Mouse (Mus musculus): ENCODE data around the gene Tcaim. TPM values are rescaled to one million over a fixed set of nuclear protein-coding genes. Genes with fewer than 3 reads are reported as not detected.

Gene Tcaim
- 7.4 and 7.7 TPM in 2 replicates for polyA plus RNA-seq (2016; fragmentation: Nextera tagmentation; extraction: Ambion mirVana)

DNA sequence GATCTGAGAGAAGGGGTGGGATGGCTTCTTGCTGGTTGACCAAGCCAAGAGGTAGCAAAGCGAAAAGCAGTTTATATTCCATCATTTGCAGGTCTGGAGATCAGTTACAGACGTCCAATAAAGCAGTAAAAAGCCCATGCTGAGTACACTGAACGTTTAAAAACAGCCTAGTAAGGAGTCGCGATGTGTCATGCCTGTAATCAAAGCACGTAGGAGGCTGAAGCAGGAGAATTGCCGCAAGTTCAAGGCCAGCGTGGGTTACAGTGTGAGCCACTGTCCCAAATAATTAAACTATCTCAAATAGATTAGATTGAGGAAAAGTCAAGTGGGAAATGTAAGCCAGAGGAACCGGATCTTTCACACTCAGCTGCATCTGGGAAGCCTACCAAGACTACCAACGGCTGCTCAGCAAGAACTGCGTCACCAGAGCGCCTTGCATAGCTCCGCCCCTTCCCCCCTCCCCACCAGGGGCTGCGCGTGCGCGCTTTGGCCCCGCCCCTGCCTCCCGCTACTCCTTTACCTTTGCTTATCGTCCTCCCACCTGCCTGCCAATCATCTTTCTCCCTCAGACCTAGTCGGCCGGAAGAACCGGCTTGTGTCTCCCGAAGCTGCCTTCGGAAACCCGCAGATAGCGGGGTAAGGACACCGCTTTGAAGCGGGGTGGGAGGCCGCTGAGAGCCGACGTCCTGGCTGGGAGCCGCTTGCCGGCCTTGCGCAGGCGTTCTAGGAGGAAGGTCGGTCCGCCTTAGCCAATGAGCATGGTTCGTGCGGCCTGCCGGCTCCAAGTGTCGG lies at the start of gene Tcaim:
Tcaim (plus strand) TSS at position 487 of the 792 bp plus-strand sequence.
- Histone ChIP-seq H3K27me3 (0 out of 2 replicates have a peak, but pooled peaks cover 6% of the 10 kb centered on the region), H3K36me3 (no peaks in the 10 kb centered on the region), H3K4me3 (peak within 1 kb of the TSS; percentile 70), H3K9me3 (no peaks in the 10 kb centered on the region), H3K4me2 (replicated peaks) (peak within 1 kb of the TSS; percentile 89), H3K27ac (replicated peaks) (peak within 1 kb of the TSS; percentile 84), H3K4me1 (peaks cover 12% of the 10 kb centered on the region), H3K9ac (replicated peaks) (peak within 1 kb of the TSS; percentile 74)
- WGBS: 9% methylated on average over 42 of the region's 42 CpGs
- peak; percentile 98 for ATAC-seq (ENCODE audit: low FRiP score, low read depth)

DNA sequence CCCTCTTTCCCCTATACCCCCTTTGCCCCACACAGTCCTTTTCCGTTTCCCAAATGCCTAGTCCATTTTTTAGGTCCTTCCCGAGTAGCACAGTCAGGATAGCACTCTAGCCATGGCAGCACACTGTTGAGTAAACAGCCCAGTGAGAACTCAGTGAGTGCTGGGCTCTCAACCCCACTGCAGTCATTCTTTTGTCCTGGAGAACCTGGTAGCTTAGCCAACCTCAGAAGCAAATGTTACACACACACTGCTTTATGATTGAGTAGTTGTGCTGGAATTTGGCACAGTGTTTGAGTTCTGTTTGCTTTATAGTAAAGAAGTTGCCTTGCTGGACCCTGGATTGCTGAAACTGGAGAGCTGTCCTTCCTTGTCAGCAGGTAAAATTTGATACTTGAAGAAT lies 47.7 kb upstream of the Tcaim start:
- Histone ChIP-seq H3K27me3 (no peaks in the 10 kb centered on the region), H3K9me3 (no peaks in the 10 kb centered on the region), H3K4me3 (no peak overlapping the region), H3K4me2 (replicated peaks) (no peak overlapping the region), H3K9ac (replicated peaks) (no peak overlapping the region), H3K4me1 (no peaks in the 10 kb centered on the region), H3K36me3 (no peaks in the 10 kb centered on the region), H3K27ac (replicated peaks) (no peak overlapping the region)
- no peak for ATAC-seq (ENCODE audit: low FRiP score, low read depth)
- 50% methylated on average over 2 of the region's 2 CpGs for WGBS

DNA sequence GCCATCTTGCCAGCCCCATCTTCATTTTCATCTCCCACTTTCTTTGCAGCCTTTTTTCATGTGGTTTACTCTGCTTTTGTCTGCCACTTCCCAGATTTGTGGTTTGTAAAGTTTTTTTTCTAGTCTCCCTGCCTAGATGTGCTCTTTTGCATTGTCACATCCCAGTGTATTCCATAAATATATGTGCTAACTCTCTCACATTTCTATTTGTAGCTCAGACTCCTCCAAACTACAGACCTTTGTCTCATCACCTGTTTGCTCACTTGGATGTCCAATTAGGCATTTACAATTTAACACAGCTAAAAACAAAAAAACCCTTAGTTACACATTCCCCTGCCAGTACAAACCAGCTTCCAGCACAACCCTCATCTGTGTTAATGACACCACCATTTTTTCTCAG lies 45.2 kb upstream of the Tcaim start:
- no peak overlapping the region for H3K27ac ChIP-seq (replicated peaks)
- no peaks in the 10 kb centered on the region for H3K36me3 ChIP-seq
- no peaks in the 10 kb centered on the region for H3K4me1 ChIP-seq
- H3K27me3 ChIP-seq: no peaks in the 10 kb centered on the region
- no peaks in the 10 kb centered on the region for H3K9me3 ChIP-seq
- no peak overlapping the region for H3K9ac ChIP-seq (replicated peaks)
- H3K4me2 ChIP-seq (replicated peaks): no peak overlapping the region
- ATAC-seq (ENCODE audit: low FRiP score, low read depth): no peak
- H3K4me3 ChIP-seq: no peak overlapping the region

DNA sequence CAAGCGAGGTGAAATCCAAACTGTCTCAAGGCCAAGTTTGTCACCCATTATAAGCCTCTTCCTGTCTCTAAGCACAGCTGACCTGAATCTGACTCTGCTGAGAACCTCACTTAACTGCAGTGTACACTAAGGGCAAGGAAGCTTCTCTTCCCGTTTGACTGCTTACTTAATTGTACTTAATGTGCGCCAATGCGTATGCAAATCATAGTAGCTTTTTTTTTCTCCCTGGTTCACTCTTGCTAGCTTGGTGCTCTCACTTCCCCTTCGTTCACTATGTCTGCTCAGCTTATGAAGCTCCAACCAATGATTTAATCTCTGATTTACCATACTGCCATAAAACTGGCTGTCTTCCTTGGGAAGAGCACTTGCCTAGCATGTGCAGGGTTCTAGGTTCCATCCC lies 20.1 kb upstream of the Tcaim start:
- Histone ChIP-seq H3K4me3 (no peak overlapping the region), H3K9me3 (no peaks in the 10 kb centered on the region), H3K4me2 (replicated peaks) (no peak overlapping the region), H3K27me3 (no peaks in the 10 kb centered on the region), H3K36me3 (no peaks in the 10 kb centered on the region), H3K27ac (replicated peaks) (no peak overlapping the region), H3K4me1 (no peaks in the 10 kb centered on the region), H3K9ac (replicated peaks) (no peak overlapping the region)
- 81% methylated on average over 5 of the region's 5 CpGs for WGBS
- ATAC-seq (ENCODE audit: low FRiP score, low read depth): no peak

DNA sequence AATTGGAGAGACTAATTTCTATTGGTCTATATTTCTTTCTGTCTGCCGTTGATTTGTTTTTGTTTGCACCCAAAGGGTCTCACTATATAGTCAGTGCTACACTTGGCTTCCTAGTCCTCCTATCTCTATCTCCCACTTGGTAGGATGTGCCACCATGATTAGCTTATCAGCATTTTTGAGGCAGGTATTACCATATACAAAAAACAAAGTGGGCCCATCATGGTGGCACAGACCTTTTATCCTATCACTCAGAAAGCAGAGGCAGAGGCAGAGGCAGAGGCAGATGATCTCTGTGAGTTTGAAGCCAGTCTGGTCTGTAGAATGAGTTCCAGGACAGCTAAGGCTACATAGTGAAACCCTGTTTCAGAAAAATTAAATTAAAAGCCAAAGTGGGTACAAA lies 18.8 kb upstream of the Tcaim start:
- no peak for ATAC-seq (ENCODE audit: low FRiP score, low read depth)
- Histone ChIP-seq H3K27me3 (no peaks in the 10 kb centered on the region), H3K9me3 (no peaks in the 10 kb centered on the region), H3K27ac (replicated peaks) (no peak overlapping the region), H3K4me3 (no peak overlapping the region), H3K4me1 (no peaks in the 10 kb centered on the region), H3K36me3 (no peaks in the 10 kb centered on the region), H3K9ac (replicated peaks) (no peak overlapping the region), H3K4me2 (replicated peaks) (no peak overlapping the region)
- WGBS: 92% methylated on average over 1 of the region's 1 CpGs

DNA sequence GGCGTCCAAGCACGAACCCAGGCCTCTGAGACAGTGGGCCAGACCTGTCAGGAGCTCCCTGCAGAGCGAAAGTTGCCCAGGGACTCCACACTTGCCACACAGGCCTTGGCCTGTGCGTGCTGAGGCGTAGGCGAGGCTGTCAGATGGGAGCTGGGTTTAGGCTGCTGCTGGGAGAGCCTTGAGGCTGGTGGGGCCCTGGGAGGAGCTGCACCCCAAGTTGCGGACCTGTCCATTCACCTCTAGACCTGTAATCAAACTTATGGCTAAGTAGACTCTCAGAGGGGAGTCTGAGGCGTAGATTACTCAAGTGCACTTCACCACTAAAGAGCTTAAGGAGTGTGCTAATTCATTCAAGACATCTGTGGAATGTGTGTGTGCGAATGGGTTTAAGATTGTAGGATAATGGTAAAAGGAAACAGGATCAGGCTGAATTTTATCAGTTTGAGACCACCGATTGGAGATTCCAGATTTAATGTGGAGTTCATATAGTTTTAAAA lies 554 bp downstream of the Tcaim start:
- no peak for ATAC-seq (ENCODE audit: low FRiP score, low read depth)
- Histone ChIP-seq H3K27ac (replicated peaks) (peak overlapping the region; percentile 84), H3K4me2 (replicated peaks) (peak overlapping the region; percentile 89), H3K9me3 (no peaks in the 10 kb centered on the region), H3K27me3 (0 out of 2 replicates have a peak, but pooled peaks cover 6% of the 10 kb centered on the region), H3K4me3 (peak overlapping the region; percentile 70), H3K36me3 (no peaks in the 10 kb centered on the region), H3K9ac (replicated peaks) (peak overlapping the region; percentile 74), H3K4me1 (peaks cover 12% of the 10 kb centered on the region)
- WGBS: 12% methylated on average over 10 of the region's 10 CpGs

DNA sequence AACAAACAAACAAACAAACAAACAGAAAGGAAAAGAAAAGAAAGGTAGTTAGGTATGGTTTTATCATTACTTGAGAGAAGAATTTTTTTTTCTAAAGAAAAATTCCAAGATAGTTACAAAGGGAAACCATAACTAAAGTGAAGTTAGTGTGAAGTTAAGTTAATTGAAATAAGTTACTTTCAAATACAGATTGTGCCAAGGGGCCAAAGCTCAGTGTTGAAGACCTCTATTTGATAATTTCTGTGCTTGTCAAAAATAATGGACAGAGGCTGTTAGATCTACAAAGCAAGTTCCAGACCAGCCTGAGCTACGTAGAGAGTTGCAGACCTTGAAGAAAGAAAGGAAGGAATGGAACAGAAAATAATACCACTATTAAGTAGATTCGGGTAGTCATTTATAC lies 1.8 kb downstream of the Tcaim start:
- Histone ChIP-seq H3K4me3 (no peak overlapping the region), H3K27ac (replicated peaks) (no peak overlapping the region), H3K9ac (replicated peaks) (no peak overlapping the region), H3K9me3 (no peaks in the 10 kb centered on the region), H3K4me2 (replicated peaks) (no peak overlapping the region), H3K4me1 (peaks cover 12% of the 10 kb centered on the region), H3K27me3 (0 out of 2 replicates have a peak, but pooled peaks cover 6% of the 10 kb centered on the region), H3K36me3 (no peaks in the 10 kb centered on the region)
- WGBS: 89% methylated on average over 2 of the region's 2 CpGs
- no peak for ATAC-seq (ENCODE audit: low FRiP score, low read depth)

DNA sequence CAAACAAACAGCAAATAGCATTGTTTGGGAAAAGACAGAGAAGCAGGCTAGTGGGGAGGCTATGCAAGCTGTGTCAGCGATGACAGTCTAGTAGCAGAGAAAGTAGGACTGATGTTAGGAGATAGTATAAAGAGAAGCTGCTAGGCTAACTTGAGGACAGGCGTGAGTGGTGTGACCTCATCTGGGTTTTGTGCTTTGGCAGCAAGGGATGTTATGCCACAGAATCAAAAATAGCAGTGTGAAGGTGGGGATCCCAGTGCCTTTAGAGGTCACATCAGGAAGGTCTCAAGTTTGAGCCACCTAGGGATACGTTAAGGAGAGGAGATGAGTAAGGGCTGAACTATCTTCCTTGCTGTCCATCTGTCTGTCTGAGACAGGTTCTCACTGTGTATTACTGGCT lies 4.9 kb downstream of the Tcaim start:
- H3K4me1 ChIP-seq: peaks cover 12% of the 10 kb centered on the region
- WGBS: 90% methylated on average over 3 of the region's 3 CpGs
- H3K9me3 ChIP-seq: no peaks in the 10 kb centered on the region
- H3K9ac ChIP-seq (replicated peaks): no peak overlapping the region
- no peak overlapping the region for H3K27ac ChIP-seq (replicated peaks)
- no peak overlapping the region for H3K4me3 ChIP-seq
- H3K4me2 ChIP-seq (replicated peaks): no peak overlapping the region
- ATAC-seq (ENCODE audit: low FRiP score, low read depth): no peak
- no peaks in the 10 kb centered on the region for H3K27me3 ChIP-seq
- H3K36me3 ChIP-seq: peaks cover 5% of the 10 kb centered on the region

DNA sequence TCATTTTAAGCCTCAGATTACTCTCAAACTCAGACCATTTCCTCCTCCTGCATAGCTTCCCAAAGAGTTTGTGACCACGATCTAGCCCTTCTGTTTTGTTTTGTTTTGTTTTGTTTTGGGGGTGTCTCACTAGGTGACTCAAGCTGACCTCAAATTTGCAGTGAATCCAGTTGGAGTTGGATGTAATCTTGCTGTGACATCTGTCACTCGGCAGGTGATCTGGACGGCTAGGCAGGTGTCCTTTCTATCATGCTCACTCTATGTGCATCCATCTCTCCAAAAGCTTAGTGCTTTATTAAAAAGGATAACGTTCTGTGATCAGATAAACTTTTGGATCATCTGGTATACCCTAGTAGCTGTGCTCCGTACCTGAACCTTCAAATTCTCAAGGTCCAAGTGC lies 7.0 kb downstream of the Tcaim start:
- Histone ChIP-seq H3K27me3 (no peaks in the 10 kb centered on the region), H3K4me3 (no peak overlapping the region), H3K4me1 (no peaks in the 10 kb centered on the region), H3K27ac (replicated peaks) (no peak overlapping the region), H3K4me2 (replicated peaks) (no peak overlapping the region), H3K9ac (replicated peaks) (no peak overlapping the region), H3K9me3 (no peaks in the 10 kb centered on the region), H3K36me3 (peaks cover 5% of the 10 kb centered on the region)
- ATAC-seq (ENCODE audit: low FRiP score, low read depth): no peak
- 87% methylated on average over 5 of the region's 5 CpGs for WGBS

DNA sequence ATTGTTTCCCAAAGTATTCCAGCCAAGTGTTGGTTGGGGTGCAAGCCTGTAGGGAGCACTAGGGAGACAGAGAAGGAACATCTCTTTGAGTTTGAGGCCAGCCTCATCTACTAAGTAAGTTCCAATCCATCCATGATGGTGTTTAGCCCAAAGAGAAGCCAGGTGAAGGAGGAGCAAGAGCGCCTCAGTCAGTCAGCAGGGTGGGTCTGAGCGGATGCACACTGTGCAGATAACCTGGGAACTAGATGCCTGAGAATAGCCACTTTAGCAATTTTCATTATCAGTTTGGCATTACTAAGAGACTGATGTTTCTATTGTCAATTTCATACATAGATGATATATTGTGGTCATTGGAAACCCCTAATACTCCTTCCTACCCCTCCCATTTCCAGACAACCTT lies 9.4 kb downstream of the Tcaim start:
- Histone ChIP-seq H3K4me2 (replicated peaks) (no peak overlapping the region), H3K9me3 (no peaks in the 10 kb centered on the region), H3K4me3 (no peak overlapping the region), H3K27ac (replicated peaks) (no peak overlapping the region), H3K9ac (replicated peaks) (no peak overlapping the region), H3K27me3 (no peaks in the 10 kb centered on the region), H3K36me3 (peaks cover 5% of the 10 kb centered on the region), H3K4me1 (no peaks in the 10 kb centered on the region)
- no peak for ATAC-seq (ENCODE audit: low FRiP score, low read depth)
- WGBS: 92% methylated on average over 2 of the region's 2 CpGs

DNA sequence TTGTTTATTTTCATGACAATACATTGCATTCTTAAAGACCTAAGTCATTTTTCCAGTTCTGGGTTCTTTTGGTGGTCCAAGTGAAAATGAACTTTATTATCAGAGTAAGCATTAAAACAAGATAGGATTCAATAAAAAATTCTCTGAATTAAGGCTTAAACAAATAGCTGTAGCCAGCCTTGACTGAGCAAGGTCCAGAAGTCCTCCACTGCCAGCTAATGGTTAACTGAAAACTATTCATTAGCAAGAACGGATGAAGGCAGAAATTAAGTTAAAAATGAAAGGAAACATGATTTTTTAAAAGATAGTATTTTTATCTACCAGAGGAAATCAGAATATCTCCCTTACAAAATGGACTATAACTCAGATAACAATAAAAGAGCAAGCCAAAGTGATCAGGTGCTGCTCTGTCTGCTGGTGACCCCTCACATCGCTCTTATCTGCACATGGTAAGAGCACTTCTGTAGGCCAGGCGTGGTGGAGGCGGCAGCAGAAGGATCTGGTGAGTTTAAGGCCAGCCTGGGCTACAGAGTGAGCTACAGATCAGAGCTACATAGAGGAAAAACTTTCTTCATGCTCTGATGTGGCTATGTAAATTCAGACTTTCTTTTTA lies 10.0 kb downstream of the Tcaim start:
- 89% methylated on average over 4 of the region's 4 CpGs for WGBS
- Histone ChIP-seq H3K4me2 (replicated peaks) (no peak overlapping the region), H3K36me3 (peaks cover 8% of the 10 kb centered on the region), H3K27me3 (no peaks in the 10 kb centered on the region), H3K27ac (replicated peaks) (no peak overlapping the region), H3K9ac (replicated peaks) (no peak overlapping the region), H3K9me3 (no peaks in the 10 kb centered on the region), H3K4me1 (no peaks in the 10 kb centered on the region), H3K4me3 (no peak overlapping the region)
- ATAC-seq (ENCODE audit: low FRiP score, low read depth): no peak

DNA sequence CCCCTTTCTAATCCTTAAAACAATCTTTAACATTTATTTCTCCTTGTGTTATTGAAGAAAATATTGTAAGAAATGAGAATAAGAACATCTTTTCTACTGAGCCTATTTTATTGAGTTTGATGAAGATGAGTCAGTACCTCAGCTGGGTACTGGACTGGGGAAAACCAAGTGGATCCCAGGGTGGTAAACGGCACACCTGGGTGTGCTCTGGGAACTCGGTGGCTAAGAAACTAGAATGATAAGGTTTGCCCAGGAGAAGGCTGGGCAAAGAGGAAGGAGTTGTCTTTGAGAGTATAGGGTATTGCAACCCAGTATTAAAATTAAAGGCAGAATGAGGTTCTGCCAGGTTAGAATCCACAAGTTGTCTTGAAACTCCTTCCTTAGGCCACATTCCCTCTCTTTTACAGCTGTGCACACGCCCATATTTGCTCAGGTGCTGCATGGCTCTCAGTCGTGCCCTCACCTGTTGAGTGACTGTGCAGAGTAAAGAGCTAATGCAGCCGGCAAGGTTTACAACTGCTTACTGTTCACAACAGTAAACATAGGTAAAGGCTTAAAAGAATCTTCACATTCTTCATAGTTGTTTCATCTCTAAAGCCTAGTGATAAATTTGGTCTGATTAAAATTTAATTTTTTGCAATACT lies 18.2 kb downstream of the Tcaim start:
- no peak overlapping the region for H3K4me2 ChIP-seq (replicated peaks)
- H3K4me1 ChIP-seq: no peaks in the 10 kb centered on the region
- peaks cover 41% of the 10 kb centered on the region for H3K36me3 ChIP-seq
- no peaks in the 10 kb centered on the region for H3K27me3 ChIP-seq
- no peak overlapping the region for H3K27ac ChIP-seq (replicated peaks)
- ATAC-seq (ENCODE audit: low FRiP score, low read depth): no peak
- WGBS: 85% methylated on average over 5 of the region's 5 CpGs
- H3K9ac ChIP-seq (replicated peaks): no peak overlapping the region
- no peak overlapping the region for H3K4me3 ChIP-seq
- no peaks in the 10 kb centered on the region for H3K9me3 ChIP-seq

Data from midbrain, embryonic 12.5 days (tissue).